Mouse (Mus musculus): ENCODE measurements around the gene Gm13023. TPM values are rescaled to one million over a fixed set of nuclear protein-coding genes. Genes with fewer than 3 reads are reported as not detected.
"Not testable (repeated sequence)": the region's sequence is repeated elsewhere in the genome, so short reads cannot be mapped to it uniquely, and the experiment has no call there.

Gm13023 gene
- total RNA-seq (2021): not detected
- long read RNA-seq, experiment 1: 0 reads
- long read RNA-seq, experiment 2: 0 reads

GRCm38 (mm10) chr4:143789052-143789451 is at the start of gene Gm13023:
Gene Gm13023, plus strand, starts transcription at chr4:143789352.
- not testable (repeated sequence) for DNase-seq

GRCm38 (mm10) chr4:143815993-143816392 is 26.8 kb downstream of the Gm13023 start, which contains the start of gene Gm13084:
Gene Gm13084, minus strand, starts transcription at chr4:143816093.
- no peak for DNase-seq

Other genes with a start within 250 kb of the Gm13023 start
- gene BC080695, start 237.7 kb upstream of the Gm13023 start, total RNA-seq (2021): not detected
- not detected for gene Gm13057, start 237.6 kb upstream of the Gm13023 start, total RNA-seq (2021)
- not detected for gene Gm13083, start 174.3 kb upstream of the Gm13023 start, total RNA-seq (2021)
- gene Gm13088, start 132.1 kb upstream of the Gm13023 start, total RNA-seq (2021): not detected
- gene Gm13089, start 86.6 kb upstream of the Gm13023 start, total RNA-seq (2021): not detected
- gene Gm13078, start 69.9 kb upstream of the Gm13023 start, total RNA-seq (2021): not detected
- gene Gm13084, start 26.7 kb downstream of the Gm13023 start, total RNA-seq (2021): not detected
- not detected for gene Gm13103, start 57.1 kb downstream of the Gm13023 start, total RNA-seq (2021)
- gene Pramef6, start 111.0 kb downstream of the Gm13023 start, total RNA-seq (2021): not detected
- not detected for gene Pramef25, start 161.7 kb downstream of the Gm13023 start, total RNA-seq (2021)
- gene Gm13101, start 177.6 kb downstream of the Gm13023 start, total RNA-seq (2021): not detected
- gene Pramef17, start 205.0 kb downstream of the Gm13023 start, total RNA-seq (2021): not detected